ENCODE assay signal across 8 mouse cellular contexts in genomic region chr9:45838069-45838433, GRCm38 (mm10). TPM values are rescaled to one million over a fixed set of nuclear protein-coding genes. Genes with fewer than 3 reads are reported as not detected.
A peak's percentile ranks its signal among the peaks of the same experiment; 100 is the strongest.
DNase-seq lines count a peak whose midpoint lies in the region; ATAC-seq and TF ChIP-seq lines count a peak whose summit lies in the region.

No protein-coding gene starts in this region.

- peak overlapping the region; percentile 93 for H3K4me2 ChIP-seq in lung, postnatal 0 days (replicated peaks; ENCODE audit: low read depth, low read length)
- peak overlapping the region; percentile 88 for H3K4me2 ChIP-seq in liver, embryonic 11.5 days
- H3K4me2 ChIP-seq in stomach, embryonic 16.5 days (ENCODE audit: low read depth, low read length) = peak overlapping the region; percentile 89

- no peak for TF ChIP-seq CTCF in cerebellum, adult 2 months (IDR thresholded peaks at IDR 0.05; ENCODE audit: borderline replicate concordance, insufficient read depth, low read depth, low read length)
- TF ChIP-seq CTCF in lung, postnatal 0 days (IDR thresholded peaks at IDR 0.05) = no peak

- H3K27ac ChIP-seq in cerebellum, adult 2 months (ENCODE audit: insufficient read depth, low read length) = no peak overlapping the region
- H3K27ac ChIP-seq in lung, postnatal 0 days (ENCODE audit: low read length) = no peak overlapping the region
- H3K27ac ChIP-seq in liver, embryonic 11.5 days (ENCODE audit: low read depth, low read length) = no peak overlapping the region
- H3K27ac ChIP-seq in stomach, embryonic 16.5 days (ENCODE audit: low read length) = no peak overlapping the region

- H3K4me1 ChIP-seq in cerebellum, adult 2 months (ENCODE audit: control insufficient read depth, insufficient read depth, low read length) = peaks cover 18% of the 10 kb centered on the region
- H3K4me1 ChIP-seq in lung, postnatal 0 days (ENCODE audit: insufficient read depth, low read depth, low read length) = peaks cover 13% of the 10 kb centered on the region; the same call in 1 of the 2 replicates
- H3K4me1 ChIP-seq in liver, embryonic 11.5 days (replicated peaks; ENCODE audit: control insufficient read depth, insufficient read depth, low read length) = peaks cover 17% of the 10 kb centered on the region
- H3K4me1 ChIP-seq in stomach, embryonic 16.5 days (ENCODE audit: control insufficient read depth, insufficient read depth, low read length) = peaks cover 28% of the 10 kb centered on the region

- DNase-seq in cerebellum, adult 2 months = no peak
- no peak for DNase-seq in lung, postnatal 0 days (ENCODE audit: low spot score)
- DNase-seq in lung, postnatal 10 days = no peak
- DNase-seq in liver, embryonic 11.5 days (ENCODE audit: low spot score) = no peak
- no peak for DNase-seq in right cerebral cortex, adult 2 months (ENCODE audit: low spot score in 2 of 2)

- WGBS in cerebellum, adult 2 months = 20% methylated on average over 4 of the region's 4 CpGs
- 20% methylated on average over 4 of the region's 4 CpGs for WGBS in lung, postnatal 0 days
- 20% methylated on average over 4 of the region's 4 CpGs for WGBS in liver, embryonic 11.5 days
- 15% methylated on average over 4 of the region's 4 CpGs for WGBS in stomach, embryonic 16.5 days

- H3K36me3 ChIP-seq in lung, postnatal 0 days (ENCODE audit: insufficient read depth, low read length) = no peaks in the 10 kb centered on the region
- no peaks in the 10 kb centered on the region for H3K36me3 ChIP-seq in liver, embryonic 11.5 days (ENCODE audit: control insufficient read depth, insufficient read depth, low read length)
- no peaks in the 10 kb centered on the region for H3K36me3 ChIP-seq in stomach, embryonic 16.5 days (ENCODE audit: control insufficient read depth, insufficient read depth, low read length)

- H3K4me3 ChIP-seq in cerebellum, adult 2 months (replicated peaks; ENCODE audit: insufficient read depth, low read depth, low read length) = peak overlapping the region; percentile 89
- H3K4me3 ChIP-seq in lung, postnatal 0 days (ENCODE audit: low read depth, low read length) = peak overlapping the region; percentile 60
- H3K4me3 ChIP-seq in liver, embryonic 11.5 days (ENCODE audit: low read depth, low read length) = peak overlapping the region; percentile 71
- peak overlapping the region; percentile 94 for H3K4me3 ChIP-seq in stomach, embryonic 16.5 days (replicated peaks; ENCODE audit: low read length)

- no peak for TF ChIP-seq POLR2A in cerebellum, adult 2 months (IDR thresholded peaks at IDR 0.05; ENCODE audit: borderline replicate concordance, insufficient read depth, low read length)

- H3K27me3 ChIP-seq in cerebellum, adult 2 months (ENCODE audit: control insufficient read depth, insufficient read depth, low read length) = no peaks in the 10 kb centered on the region
- no peaks in the 10 kb centered on the region for H3K27me3 ChIP-seq in lung, postnatal 0 days (replicated peaks; ENCODE audit: insufficient read depth, low read length)
- H3K27me3 ChIP-seq in liver, embryonic 11.5 days (replicated peaks; ENCODE audit: control insufficient read depth, insufficient read depth, low read length) = 0 out of 2 replicates have a peak, but pooled peaks cover 6% of the 10 kb centered on the region
- no peaks in the 10 kb centered on the region for H3K27me3 ChIP-seq in stomach, embryonic 16.5 days (ENCODE audit: control insufficient read depth, insufficient read depth, low read length)

- TF ChIP-seq EP300 in lung, postnatal 0 days (IDR thresholded peaks at IDR 0.05) = no peak

- no peak for ATAC-seq in cerebellum, adult (ENCODE audit: insufficient number of reproducible peaks, low FRiP score, low TSS enrichment)
- no peak for ATAC-seq in lung, postnatal 0 days
- peak; percentile 15; the same call in 1 of the 2 replicates for ATAC-seq in liver, embryonic 11.5 days (replicated peaks; ENCODE audit: low FRiP score)
- ATAC-seq in stomach, embryonic 16.5 days (ENCODE audit: insufficient read depth, low FRiP score) = no peak
- no peak for ATAC-seq in inflammation-experienced regulatory T-cells, adult 6 months

- H3K9me3 ChIP-seq in lung, postnatal 0 days (ENCODE audit: low read length) = no peaks in the 10 kb centered on the region
- H3K9me3 ChIP-seq in liver, embryonic 11.5 days (ENCODE audit: control insufficient read depth, low read length) = no peaks in the 10 kb centered on the region
- H3K9me3 ChIP-seq in stomach, embryonic 16.5 days (replicated peaks; ENCODE audit: control insufficient read depth, low read length) = no peaks in the 10 kb centered on the region

- no peak overlapping the region; the same call in 1 of the 2 replicates for H3K9ac ChIP-seq in lung, postnatal 0 days (replicated peaks; ENCODE audit: low read depth)
- no peak overlapping the region; the same call in 1 of the 2 replicates for H3K9ac ChIP-seq in liver, embryonic 11.5 days (ENCODE audit: low read depth, low read length)
- no peak overlapping the region for H3K9ac ChIP-seq in stomach, embryonic 16.5 days (ENCODE audit: low read length)

RNA-seq across cellular contexts. Expression of gene Bace1, which starts 0.3 kb away (rescaled TPM):
- 68.2 and 76.7 TPM in 2 replicates for polyA plus RNA-seq in cerebellum, adult 2 months (2012; rRNA removed)
- polyA plus RNA-seq in lung, postnatal 0 days (2015; fragmentation: Nextera tagmentation; extraction: Ambion mirVana) = 16.6 and 18.3 TPM in 2 replicates
- 12.9 and 14.6 TPM in 2 replicates for polyA plus RNA-seq in liver, embryonic 11.5 days (2014; fragmentation: Nextera tagmentation; extraction: Ambion mirVana)
- 23.2 and 24.1 TPM in 2 replicates for polyA plus RNA-seq in stomach, embryonic 16.5 days (2015; fragmentation: Nextera tagmentation; extraction: Ambion mirVana)
- polyA plus RNA-seq in inflammation-experienced regulatory T-cells, adult 6 months (2017; shearing (Covaris generic)) = 10 to 100 TPM in 1 of 3 experiments, 1 to 10 TPM in 2; 6.0 to 10.9 (median 9.7) TPM

RNA-seq across cellular contexts. Expression of gene Cep164, which starts 9.6 kb away (rescaled TPM):
- polyA plus RNA-seq in cerebellum, adult 2 months (2012; rRNA removed) = 30.5 and 32.5 TPM in 2 replicates
- 16.5 and 19.4 TPM in 2 replicates for polyA plus RNA-seq in lung, postnatal 0 days (2015; fragmentation: Nextera tagmentation; extraction: Ambion mirVana)
- 10.3 and 12.9 TPM in 2 replicates for polyA plus RNA-seq in liver, embryonic 11.5 days (2014; fragmentation: Nextera tagmentation; extraction: Ambion mirVana)
- polyA plus RNA-seq in stomach, embryonic 16.5 days (2015; fragmentation: Nextera tagmentation; extraction: Ambion mirVana) = 19.6 and 21.1 TPM in 2 replicates
- polyA plus RNA-seq in inflammation-experienced regulatory T-cells, adult 6 months (2017; shearing (Covaris generic)) = 10 to 100 TPM in 2 of 3 experiments, 1 to 10 TPM in 1; 9.2 to 12.9 (median 10.2) TPM
